In genomic region chr6:120146676-120147075, GRCm38 (mm10) we compare ENCODE assay signal across 21 mouse cellular contexts. TPM values are rescaled to one million over a fixed set of nuclear protein-coding genes. Genes with fewer than 3 reads are reported as not detected.
A peak's percentile ranks its signal among the peaks of the same experiment; 100 is the strongest.
DNase-seq lines count a peak whose midpoint lies in the region; ATAC-seq lines count a peak whose summit lies in the region.
"Had no signal": no experiment of that assay in that cellular context is flagged by ENCODE, and none has a peak within 500 bp of the region (broad histone marks: within the 10 kb centered on the region; RNA-seq: fewer than 3 reads in every experiment).

No protein-coding gene starts in this region.

- H3K4me2 ChIP-seq in kidney, embryonic 14.5 days (replicated peaks; ENCODE audit: low read depth, low read length), result no peak overlapping the region
- H3K4me2 ChIP-seq in heart, embryonic 12.5 days, result peak overlapping the region; percentile 34
- H3K4me2 ChIP-seq: limb, embryonic 13.5 days; liver, embryonic 15.5 days; stomach, embryonic 15.5 days had no signal

- H3K4me1 ChIP-seq in kidney, embryonic 14.5 days (ENCODE audit: control insufficient read depth, insufficient read depth, low read length), result no peaks in the 10 kb centered on the region
- H3K4me1 ChIP-seq in heart, embryonic 12.5 days (replicated peaks), result peaks cover 60% of the 10 kb centered on the region

- H3K9ac ChIP-seq in kidney, embryonic 14.5 days (ENCODE audit: low read depth, low read length), result no peak overlapping the region
- no peak overlapping the region for H3K9ac ChIP-seq in heart, embryonic 12.5 days
- H3K9ac ChIP-seq: forebrain, postnatal 0 days; limb, embryonic 13.5 days; liver, embryonic 15.5 days; stomach, embryonic 15.5 days had no signal

- no peak overlapping the region for H3K4me3 ChIP-seq in kidney, embryonic 14.5 days (ENCODE audit: low read length)
- no peak overlapping the region for H3K4me3 ChIP-seq in heart, embryonic 12.5 days
- H3K4me3 ChIP-seq: hindbrain, embryonic 10.5 days; limb, embryonic 13.5 days; liver, embryonic 15.5 days; midbrain, embryonic 10.5 days; stomach, embryonic 15.5 days had no signal

- H3K36me3 ChIP-seq in kidney, embryonic 14.5 days (ENCODE audit: control insufficient read depth, insufficient read depth, low read length), result no peaks in the 10 kb centered on the region
- H3K36me3 ChIP-seq in heart, embryonic 12.5 days, result no peaks in the 10 kb centered on the region
- H3K36me3 ChIP-seq: hindbrain, embryonic 10.5 days; limb, embryonic 13.5 days; liver, embryonic 15.5 days; midbrain, embryonic 10.5 days; stomach, embryonic 15.5 days had no signal

- H3K27me3 ChIP-seq in kidney, embryonic 14.5 days (ENCODE audit: control insufficient read depth, insufficient read depth, low read length), result no peaks in the 10 kb centered on the region
- H3K27me3 ChIP-seq in heart, embryonic 12.5 days (replicated peaks), result no peaks in the 10 kb centered on the region
- H3K27me3 ChIP-seq: limb, embryonic 13.5 days; liver, embryonic 15.5 days; stomach, embryonic 15.5 days had no signal

- peak; percentile 36 to 46 for DNase-seq in kidney, postnatal 25 days
- DNase-seq in lung, adult 18-20 months, result peak; percentile 75 to 84
- DNase-seq in lung, postnatal 36 days, result peak; percentile 79
- DNase-seq in cerebellum, postnatal 14 days, result no peak
- no peak for DNase-seq in urinary bladder, postnatal 10 days (ENCODE audit: low spot score)
- no peak for DNase-seq in retina, postnatal 1 day
- DNase-seq: cerebellum, adult 11-12 months; forebrain, postnatal 0 days; gastrocnemius, postnatal 10 days; spleen, adult 18-20 months had no signal

- ATAC-seq in kidney, embryonic 14.5 days (ENCODE audit: low FRiP score, low TSS enrichment), result no peak
- no peak for ATAC-seq in heart, embryonic 12.5 days (ENCODE audit: insufficient number of reproducible peaks, low FRiP score)
- ATAC-seq: activated CD4-positive, CD25-positive, alpha-beta regulatory T cell, adult 4 months; forebrain, postnatal 0 days; inflammation-experienced regulatory T-cells, adult 6 months had no signal

- WGBS in kidney, embryonic 14.5 days, result 77% methylated on average over 10 of the region's 10 CpGs
- WGBS in heart, embryonic 12.5 days, result 44% methylated on average over 10 of the region's 10 CpGs

- no peak overlapping the region for H3K27ac ChIP-seq in kidney, embryonic 14.5 days (ENCODE audit: low read depth, low read length)
- H3K27ac ChIP-seq in heart, embryonic 12.5 days (ENCODE audit: poor library complexity, severe bottlenecking), result peak overlapping the region; percentile 32
- H3K27ac ChIP-seq: hindbrain, embryonic 10.5 days; limb, embryonic 13.5 days; liver, embryonic 15.5 days; midbrain, embryonic 10.5 days; stomach, embryonic 15.5 days had no signal

- H3K9me3 ChIP-seq in kidney, embryonic 14.5 days (ENCODE audit: control insufficient read depth, low read length), result no peaks in the 10 kb centered on the region
- H3K9me3 ChIP-seq in heart, embryonic 12.5 days (replicated peaks), result no peaks in the 10 kb centered on the region
- H3K9me3 ChIP-seq: hindbrain, embryonic 10.5 days; limb, embryonic 13.5 days; liver, embryonic 15.5 days; midbrain, embryonic 10.5 days; stomach, embryonic 15.5 days had no signal

RNA-seq across cellular contexts. Expression of gene Ninj2, which starts 53.5 kb away (rescaled TPM):
- polyA plus RNA-seq in kidney, embryonic 14.5 days (2014; fragmentation: Nextera tagmentation; extraction: Ambion mirVana), result not detected in 2 replicates
- not detected in 2 replicates for polyA plus RNA-seq in heart, embryonic 12.5 days (2016; fragmentation: Nextera tagmentation; extraction: Ambion mirVana)
- polyA plus RNA-seq: embryonic facial prominence, embryonic 11.5 days; forebrain, postnatal 0 days; hindbrain, embryonic 10.5 days; midbrain, embryonic 10.5 days; neural tube, embryonic 14.5 days; stomach, embryonic 15.5 days had no signal

Comparison
In these comparisons a context has a peak if more than half of its experiments do, and no peak if none do; other contexts are left out.
1. DNase-seq: peak in kidney, postnatal 25 days (2 of 2), lung, adult 18-20 months (2 of 2) and lung, postnatal 36 days (single experiment); none in cerebellum, postnatal 14 days (0 of 2), urinary bladder, postnatal 10 days (single experiment) and retina, postnatal 1 day (single experiment).